Comparison of ENCODE assay signal across 9 mouse cellular contexts in the genomic region with DNA sequence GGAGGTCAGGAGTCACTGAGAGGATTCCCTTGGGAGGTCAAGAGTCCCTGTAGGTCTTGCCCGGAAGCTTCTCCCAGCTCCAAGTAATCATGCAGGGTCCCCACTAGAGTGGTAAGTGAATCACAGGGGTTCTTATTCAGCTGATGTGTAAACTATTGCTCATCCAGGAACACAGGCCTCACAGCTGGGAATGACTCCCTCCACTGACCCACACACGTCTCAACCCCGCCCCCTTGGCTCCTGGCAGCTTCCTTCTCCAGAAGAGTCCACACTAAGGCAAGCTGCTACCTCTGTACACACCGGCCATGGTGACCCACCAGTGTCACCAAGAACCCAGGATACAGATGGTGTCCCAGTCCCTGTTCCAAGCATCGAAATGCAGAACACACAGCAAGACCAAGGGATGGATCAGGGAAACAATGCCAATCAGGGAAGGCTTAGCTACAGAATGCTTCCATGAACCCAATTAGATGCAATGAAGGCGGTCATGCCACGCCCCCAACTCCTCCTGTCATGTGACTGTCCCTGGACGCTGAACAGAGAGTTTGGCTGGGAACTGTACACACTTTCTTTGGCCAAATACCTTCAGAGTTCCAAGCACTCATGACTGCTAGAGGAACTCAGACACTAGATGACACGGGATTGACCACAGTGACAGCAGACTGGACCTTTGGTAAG. TPM values are rescaled to one million over a fixed set of nuclear protein-coding genes. Genes with fewer than 3 reads are reported as not detected.
DNase-seq lines count a peak whose midpoint lies in the region; ATAC-seq and TF ChIP-seq lines count a peak whose summit lies in the region.
"Had no signal": no experiment of that assay in that cellular context is flagged by ENCODE, and none has a peak within 500 bp of the region (broad histone marks: within the 10 kb centered on the region; RNA-seq: fewer than 3 reads in every experiment).

No protein-coding gene starts in this region.

- in situ Hi-C loops in Patski (cut with MboI; ENCODE audit: low pct_unique_long_range_greater_than_20kb) = loop anchor here (25.0 kb wide), 1 partner anchor 1537 kb away; a partner anchor contains a TSS

- CTCF ChIA-PET in Patski (lab: Charles Lee) = interaction anchor here (1.0 to 1.5 kb wide), 5 partner anchors 10 to 69 kb away, joined by 3 to 7 read pairs (median 3); no protein-coding TSS in a partner anchor

- H3K4me3 ChIP-seq in intestine, embryonic 15.5 days (replicated peaks) = no peak overlapping the region
- no peak overlapping the region for H3K4me3 ChIP-seq in intestine, embryonic 16.5 days (ENCODE audit: low read length)
- no peak overlapping the region for H3K4me3 ChIP-seq in limb, embryonic 10.5 days
- no peak overlapping the region for H3K4me3 ChIP-seq in small intestine, adult 2 months (ENCODE audit: low read depth, low read length)
- H3K4me3 ChIP-seq: midbrain, embryonic 12.5 days had no signal

- ATAC-seq in intestine, embryonic 15.5 days = peak; percentile 19; the same call in 1 of the 2 replicates
- ATAC-seq in intestine, embryonic 16.5 days = no peak
- peak; percentile 81 for ATAC-seq in Patski
- no peak for ATAC-seq in inflammation-experienced regulatory T-cells, adult 6 months

- peaks cover 32% of the 10 kb centered on the region for H3K4me1 ChIP-seq in intestine, embryonic 15.5 days (replicated peaks)
- peaks cover 26% of the 10 kb centered on the region for H3K4me1 ChIP-seq in intestine, embryonic 16.5 days (ENCODE audit: control insufficient read depth, insufficient read depth, low read length)
- H3K4me1 ChIP-seq in limb, embryonic 10.5 days = peaks cover 46% of the 10 kb centered on the region
- peaks cover 32% of the 10 kb centered on the region for H3K4me1 ChIP-seq in small intestine, adult 2 months (ENCODE audit: control insufficient read depth, insufficient read depth, insufficient read length, low read length)

- H3K9me3 ChIP-seq in intestine, embryonic 15.5 days = no peaks in the 10 kb centered on the region
- no peaks in the 10 kb centered on the region for H3K9me3 ChIP-seq in intestine, embryonic 16.5 days (ENCODE audit: control insufficient read depth, low read length)
- H3K9me3 ChIP-seq in limb, embryonic 10.5 days (replicated peaks) = no peaks in the 10 kb centered on the region
- H3K9me3 ChIP-seq: midbrain, embryonic 12.5 days had no signal

- 52% methylated on average over 9 of the region's 9 CpGs for WGBS in intestine, embryonic 15.5 days
- 52% methylated on average over 9 of the region's 9 CpGs for WGBS in intestine, embryonic 16.5 days
- WGBS in limb, embryonic 10.5 days = 66% methylated on average over 9 of the region's 9 CpGs
- WGBS in small intestine, adult 2 months = 41% methylated on average over 9 of the region's 9 CpGs

- no peak overlapping the region for H3K4me2 ChIP-seq in intestine, embryonic 15.5 days (replicated peaks)
- no peak overlapping the region for H3K4me2 ChIP-seq in intestine, embryonic 16.5 days (ENCODE audit: low read depth, low read length)
- H3K4me2 ChIP-seq: midbrain, embryonic 12.5 days had no signal

- no peak overlapping the region for H3K27ac ChIP-seq in intestine, embryonic 15.5 days
- H3K27ac ChIP-seq in intestine, embryonic 16.5 days (ENCODE audit: low read length) = no peak overlapping the region
- 0 out of 2 replicates have a peak overlapping the region, but pooled peaks have one; percentile 34 for H3K27ac ChIP-seq in limb, embryonic 10.5 days
- peak overlapping the region; percentile 36 for H3K27ac ChIP-seq in small intestine, adult 2 months (ENCODE audit: insufficient read depth, low read depth, low read length)
- H3K27ac ChIP-seq: midbrain, embryonic 12.5 days had no signal

- no peaks in the 10 kb centered on the region for H3K27me3 ChIP-seq in intestine, embryonic 15.5 days (replicated peaks)
- H3K27me3 ChIP-seq in intestine, embryonic 16.5 days (replicated peaks; ENCODE audit: control insufficient read depth, insufficient read depth, low read length) = no peaks in the 10 kb centered on the region
- H3K27me3 ChIP-seq in Patski = no peaks in the 10 kb centered on the region
- H3K27me3 ChIP-seq in limb, embryonic 10.5 days (ENCODE audit: low read depth, poor library complexity, severe bottlenecking) = no peaks in the 10 kb centered on the region
- H3K27me3 ChIP-seq in small intestine, adult 2 months (ENCODE audit: control insufficient read depth, insufficient read depth, low read length) = no peaks in the 10 kb centered on the region
- H3K27me3 ChIP-seq: midbrain, embryonic 12.5 days had no signal

- no peak for TF ChIP-seq CTCF in Patski (IDR thresholded peaks at IDR 0.05)
- TF ChIP-seq CTCF in small intestine, adult 2 months (IDR thresholded peaks at IDR 0.05; ENCODE audit: extremely low read depth, insufficient read length, insufficient replicate concordance, low read depth, low read length) = no peak

- no peaks in the 10 kb centered on the region for H3K36me3 ChIP-seq in intestine, embryonic 15.5 days
- H3K36me3 ChIP-seq in intestine, embryonic 16.5 days (ENCODE audit: control insufficient read depth, insufficient read depth, low read length) = no peaks in the 10 kb centered on the region
- peaks cover 35% of the 10 kb centered on the region for H3K36me3 ChIP-seq in limb, embryonic 10.5 days
- 0 out of 2 replicates have a peak, but pooled peaks cover 2% of the 10 kb centered on the region for H3K36me3 ChIP-seq in small intestine, adult 2 months (ENCODE audit: control insufficient read depth, insufficient read depth, low read length)

- TF ChIP-seq POLR2A in small intestine, adult 2 months (IDR thresholded peaks at IDR 0.05; ENCODE audit: low read depth, low read length) = no peak

- peak; percentile 82 for DNase-seq in Patski (ENCODE audit: low read depth, low spot score)
- DNase-seq in heart, adult 11 months = peak; percentile 99
- DNase-seq in limb, embryonic 10.5 days (ENCODE audit: low spot score) = no peak
- DNase-seq in right cerebral cortex, adult 2 months (ENCODE audit: low spot score in 2 of 2) = no peak

- H3K9ac ChIP-seq in intestine, embryonic 15.5 days = no peak overlapping the region
- H3K9ac ChIP-seq in intestine, embryonic 16.5 days (ENCODE audit: low read depth, low read length) = no peak overlapping the region
- H3K9ac ChIP-seq: midbrain, embryonic 12.5 days had no signal

- POLR2A ChIA-PET in Patski (lab: Charles Lee) = interaction anchor here (0.6 to 1.6 kb wide), 4 partner anchors 16 to 131 kb away, joined by 3 to 9 read pairs (median 3); a partner anchor contains a TSS

RNA-seq across cellular contexts. Expression of a gene that starts 18.0 kb away (rescaled TPM):
- 10.1 and 11.8 TPM in 2 replicates for polyA plus RNA-seq in intestine, embryonic 15.5 days (2015; fragmentation: Nextera tagmentation; extraction: Ambion mirVana)
- polyA plus RNA-seq in intestine, embryonic 16.5 days (2015; fragmentation: Nextera tagmentation; extraction: Ambion mirVana) = 7.1 and 7.8 TPM in 2 replicates
- polyA plus RNA-seq in Patski (2021) = 17.5 TPM
- 13.6 and 16.4 TPM in 2 replicates for polyA plus RNA-seq in limb, embryonic 10.5 days (2016; fragmentation: Nextera tagmentation; extraction: Ambion mirVana)
- 6.7 and 11.3 TPM in 2 replicates for polyA plus RNA-seq in small intestine, adult 2 months (2012; rRNA removed)
- polyA plus RNA-seq in inflammation-experienced regulatory T-cells, adult 6 months (2017; shearing (Covaris generic)) = 10 to 100 TPM; 15.5 to 18.0 (median 16.9) TPM

RNA-seq across cellular contexts. Expression of a gene that starts 27.8 kb away (rescaled TPM):
- 13.8 and 17.1 TPM in 2 replicates for polyA plus RNA-seq in intestine, embryonic 15.5 days (2015; fragmentation: Nextera tagmentation; extraction: Ambion mirVana)
- polyA plus RNA-seq in intestine, embryonic 16.5 days (2015; fragmentation: Nextera tagmentation; extraction: Ambion mirVana) = 31.0 and 32.5 TPM in 2 replicates
- 0.18 TPM for polyA plus RNA-seq in Patski (2021)
- not detected in 2 replicates for polyA plus RNA-seq in limb, embryonic 10.5 days (2016; fragmentation: Nextera tagmentation; extraction: Ambion mirVana)
- polyA plus RNA-seq in small intestine, adult 2 months (2012; rRNA removed) = 11.9 and 16.8 TPM in 2 replicates
- polyA plus RNA-seq in inflammation-experienced regulatory T-cells, adult 6 months (2017; shearing (Covaris generic)) = not detected
- polyA plus RNA-seq: midbrain, embryonic 12.5 days had no signal

Comparison
In these comparisons a context has a peak if more than half of its experiments do, and no peak if none do; other contexts are left out.
1. ATAC-seq: peak in intestine, embryonic 15.5 days (single experiment) and Patski (single experiment); none in intestine, embryonic 16.5 days (single experiment) and inflammation-experienced regulatory T-cells, adult 6 months (single experiment).
2. H3K27ac ChIP-seq: peak in limb, embryonic 10.5 days (single experiment) and small intestine, adult 2 months (single experiment); none in intestine, embryonic 15.5 days (single experiment) and intestine, embryonic 16.5 days (single experiment).
3. DNase-seq: peak in Patski (single experiment) and heart, adult 11 months (single experiment); none in limb, embryonic 10.5 days (single experiment) and right cerebral cortex, adult 2 months (0 of 2).
4. RNA of a gene that starts 27.8 kb away (polyA plus RNA-seq): 31.0 to 32.5 TPM in intestine, embryonic 16.5 days, 13.8 to 17.1 TPM in intestine, embryonic 15.5 days and 11.9 to 16.8 TPM in small intestine, adult 2 months; 0.18 TPM in Patski (single experiment), not detected in limb, embryonic 10.5 days and not detected in inflammation-experienced regulatory T-cells, adult 6 months; every median in the first group is over 10 times any median in the second.